Mouse (Mus musculus) kidney, postnatal 14 days (tissue): Measurements from ENCODE around the gene Dcun1d2.
"Not testable (repeated sequence)": the region's sequence is repeated elsewhere in the genome, so short reads cannot be mapped to it uniquely, and the experiment has no call there.

Experiments used
- DNase-seq: peaks from one replicate; pipeline ENCODE4 v3.0.0; 2022; ENCODE audit warnings: mixed read lengths

The Dcun1d2 gene

GRCm38 (mm10) chr8:13287692-13288623 is at the start of gene Dcun1d2, which contains the start of gene Tmco3:
Dcun1d2 (minus strand) TSS chr8:13288131.
Tmco3 (plus strand) TSS chr8:13288190.
- DNase-seq = peak; percentile 98

GRCm38 (mm10) chr8:13337678-13338077 is 49.7 kb upstream of the Dcun1d2 start:
- no peak for DNase-seq

GRCm38 (mm10) chr8:13337245-13337644 is 49.3 kb upstream of the Dcun1d2 start:
- DNase-seq = not testable (repeated sequence)

- no peak for DNase-seq
These were observed 46.7 kb upstream of the Dcun1d2 start for GRCm38 (mm10) chr8:13334671-13335070.

GRCm38 (mm10) chr8:13326598-13326997 is 38.7 kb upstream of the Dcun1d2 start:
- peak; percentile 50 for DNase-seq

GRCm38 (mm10) chr8:13316671-13317070 is 28.7 kb upstream of the Dcun1d2 start:
- DNase-seq = no peak

- no peak for DNase-seq
These were observed 27.0 kb upstream of the Dcun1d2 start for GRCm38 (mm10) chr8:13314922-13315321.

GRCm38 (mm10) chr8:13306916-13307315 is 19.0 kb upstream of the Dcun1d2 start:
- DNase-seq = no peak

- no peak for DNase-seq
These were observed 18.5 kb upstream of the Dcun1d2 start for GRCm38 (mm10) chr8:13306309-13306909.

GRCm38 (mm10) chr8:13305884-13306283 is 18.0 kb upstream of the Dcun1d2 start:
- no peak for DNase-seq

- no peak for DNase-seq
These were observed 17.5 kb upstream of the Dcun1d2 start for GRCm38 (mm10) chr8:13305459-13305858.

- no peak for DNase-seq
These were observed 13.1 kb upstream of the Dcun1d2 start for GRCm38 (mm10) chr8:13301036-13301435.

- no peak for DNase-seq
These were observed 11.6 kb upstream of the Dcun1d2 start for GRCm38 (mm10) chr8:13299571-13299970.

- DNase-seq = no peak
These were observed 5.9 kb upstream of the Dcun1d2 start for GRCm38 (mm10) chr8:13293677-13294470.

GRCm38 (mm10) chr8:13292364-13292763 is 4.4 kb upstream of the Dcun1d2 start:
- DNase-seq = peak; percentile 80

- DNase-seq = no peak
These were observed 715 bp upstream of the Dcun1d2 start for GRCm38 (mm10) chr8:13288646-13289045.

GRCm38 (mm10) chr8:13287304-13287691 is 633 bp downstream of the Dcun1d2 start:
- DNase-seq = peak; percentile 95

GRCm38 (mm10) chr8:13283200-13283599 is 4.7 kb downstream of the Dcun1d2 start:
- no peak for DNase-seq

- no peak for DNase-seq
These were observed 10.9 kb downstream of the Dcun1d2 start for GRCm38 (mm10) chr8:13276941-13277447.

- DNase-seq = no peak
These were observed 15.1 kb downstream of the Dcun1d2 start for GRCm38 (mm10) chr8:13272834-13273233.

- peak; percentile 33 for DNase-seq
These were observed 20.4 kb downstream of the Dcun1d2 start for GRCm38 (mm10) chr8:13267566-13267965.

GRCm38 (mm10) chr8:13263376-13263775 is 24.6 kb downstream of the Dcun1d2 start:
- DNase-seq = no peak

GRCm38 (mm10) chr8:13254019-13254418 is 33.9 kb downstream of the Dcun1d2 start, which contains the start of gene Adprhl1:
Adprhl1 (minus strand) TSS chr8:13254162.
- DNase-seq = peak; percentile 70
